Mouse (Mus musculus): ENCODE measurements around the gene Mpp5. TPM values are rescaled to one million over a fixed set of nuclear protein-coding genes. Genes with fewer than 3 reads are reported as not detected.
A peak's percentile ranks its signal among the peaks of the same experiment; 100 is the strongest.

The Mpp5 gene
- polyA plus RNA-seq, 1 experiment from 2014 or later, result 29.3 TPM

GRCm38 (mm10) chr12:78801836-78802235 is 53.1 kb downstream of the Mpp5 start:
- Histone ChIP-seq H3K36me3 (ENCODE audit: control insufficient read depth, insufficient read depth, low read length) (peaks cover 9% of the 10 kb centered on the region), H3K27me3 (ENCODE audit: control insufficient read depth, insufficient read depth, low read depth, low read length) (no peaks in the 10 kb centered on the region), H3K27ac (ENCODE audit: low read length) (no peak overlapping the region), H3K9me3 (ENCODE audit: control insufficient read depth, low read length) (no peaks in the 10 kb centered on the region), H3K4me2 (ENCODE audit: low read depth, low read length) (no peak overlapping the region), H3K4me1 (replicated peaks; ENCODE audit: control insufficient read depth, insufficient read depth, low read length) (no peaks in the 10 kb centered on the region), H3K4me3 (ENCODE audit: low read length) (no peak overlapping the region), H3K9ac (ENCODE audit: low read length) (no peak overlapping the region)
- no peak for ATAC-seq (ENCODE audit: low read depth)

DNA sequence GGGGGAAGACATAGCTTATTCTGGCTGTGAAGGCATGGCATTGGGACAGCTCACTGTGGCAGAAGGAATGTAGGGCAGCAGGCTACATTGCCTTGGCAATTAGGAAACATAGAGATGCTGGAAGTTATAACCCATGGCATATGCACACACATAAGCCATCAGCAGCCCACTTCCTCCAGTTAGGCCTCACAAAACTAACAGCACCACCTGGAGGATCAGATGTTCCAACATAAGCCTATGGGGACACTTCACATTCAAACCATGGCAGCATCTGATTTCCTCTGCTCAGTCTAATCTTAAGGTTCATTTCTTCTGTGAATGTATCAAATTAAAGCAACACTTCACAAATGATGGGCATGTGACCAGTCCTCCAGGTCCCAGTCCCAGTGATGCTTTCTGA is 65.7 kb downstream of the Mpp5 start:
- Histone ChIP-seq H3K9ac (ENCODE audit: low read length) (no peak overlapping the region), H3K4me3 (ENCODE audit: low read length) (no peak overlapping the region), H3K27ac (ENCODE audit: low read length) (no peak overlapping the region), H3K27me3 (ENCODE audit: control insufficient read depth, insufficient read depth, low read depth, low read length) (no peaks in the 10 kb centered on the region), H3K36me3 (ENCODE audit: control insufficient read depth, insufficient read depth, low read length) (peaks cover 2% of the 10 kb centered on the region; the same call in 1 of the 2 replicates), H3K4me2 (ENCODE audit: low read depth, low read length) (no peak overlapping the region), H3K4me1 (replicated peaks; ENCODE audit: control insufficient read depth, insufficient read depth, low read length) (no peaks in the 10 kb centered on the region), H3K9me3 (ENCODE audit: control insufficient read depth, low read length) (no peaks in the 10 kb centered on the region)
- no peak for ATAC-seq (ENCODE audit: low read depth)

GRCm38 (mm10) chr12:78834496-78834895 is 85.8 kb downstream of the Mpp5 start:
- Histone ChIP-seq H3K9ac (ENCODE audit: low read length) (no peak overlapping the region), H3K4me1 (replicated peaks; ENCODE audit: control insufficient read depth, insufficient read depth, low read length) (no peaks in the 10 kb centered on the region), H3K36me3 (ENCODE audit: control insufficient read depth, insufficient read depth, low read length) (peaks cover 19% of the 10 kb centered on the region), H3K27me3 (ENCODE audit: control insufficient read depth, insufficient read depth, low read depth, low read length) (no peaks in the 10 kb centered on the region), H3K9me3 (ENCODE audit: control insufficient read depth, low read length) (no peaks in the 10 kb centered on the region), H3K4me2 (ENCODE audit: low read depth, low read length) (no peak overlapping the region), H3K27ac (ENCODE audit: low read length) (no peak overlapping the region), H3K4me3 (ENCODE audit: low read length) (no peak overlapping the region)
- 83% methylated on average over 2 of the region's 2 CpGs for WGBS
- ATAC-seq (ENCODE audit: low read depth), result no peak

- WGBS, result 80% methylated on average over 4 of the region's 4 CpGs
- Histone ChIP-seq H3K4me3 (ENCODE audit: low read length) (no peak overlapping the region), H3K36me3 (ENCODE audit: control insufficient read depth, insufficient read depth, low read length) (peaks cover 28% of the 10 kb centered on the region), H3K9me3 (ENCODE audit: control insufficient read depth, low read length) (no peaks in the 10 kb centered on the region), H3K4me2 (ENCODE audit: low read depth, low read length) (no peak overlapping the region), H3K27me3 (ENCODE audit: control insufficient read depth, insufficient read depth, low read depth, low read length) (no peaks in the 10 kb centered on the region), H3K27ac (ENCODE audit: low read length) (no peak overlapping the region), H3K4me1 (replicated peaks; ENCODE audit: control insufficient read depth, insufficient read depth, low read length) (no peaks in the 10 kb centered on the region), H3K9ac (ENCODE audit: low read length) (no peak overlapping the region)
- no peak for ATAC-seq (ENCODE audit: low read depth)
Observed at GRCm38 (mm10) chr12:78839906-78840305, 91.2 kb downstream of the Mpp5 start.

- Histone ChIP-seq H3K4me1 (replicated peaks; ENCODE audit: control insufficient read depth, insufficient read depth, low read length) (no peaks in the 10 kb centered on the region), H3K36me3 (ENCODE audit: control insufficient read depth, insufficient read depth, low read length) (peaks cover 25% of the 10 kb centered on the region), H3K4me3 (ENCODE audit: low read length) (no peak overlapping the region), H3K27me3 (ENCODE audit: control insufficient read depth, insufficient read depth, low read depth, low read length) (no peaks in the 10 kb centered on the region), H3K4me2 (ENCODE audit: low read depth, low read length) (no peak overlapping the region), H3K9ac (ENCODE audit: low read length) (no peak overlapping the region), H3K27ac (ENCODE audit: low read length) (no peak overlapping the region), H3K9me3 (ENCODE audit: control insufficient read depth, low read length) (no peaks in the 10 kb centered on the region)
- ATAC-seq (ENCODE audit: low read depth), result no peak
- WGBS, result 76% methylated on average over 1 of the region's 1 CpGs
Observed at GRCm38 (mm10) chr12:78842429-78842828, 93.7 kb downstream of the Mpp5 start.

- no peaks in the 10 kb centered on the region for H3K9me3 ChIP-seq (ENCODE audit: control insufficient read depth, low read length)
- no peaks in the 10 kb centered on the region for H3K27me3 ChIP-seq (ENCODE audit: control insufficient read depth, insufficient read depth, low read depth, low read length)
- H3K36me3 ChIP-seq (ENCODE audit: control insufficient read depth, insufficient read depth, low read length), result peaks cover 10% of the 10 kb centered on the region
- H3K4me2 ChIP-seq (ENCODE audit: low read depth, low read length), result no peak overlapping the region
- H3K27ac ChIP-seq (ENCODE audit: low read length), result no peak overlapping the region
- WGBS, result 81% methylated on average over 4 of the region's 4 CpGs
- H3K4me3 ChIP-seq (ENCODE audit: low read length), result no peak overlapping the region
- no peak overlapping the region for H3K9ac ChIP-seq (ENCODE audit: low read length)
- H3K4me1 ChIP-seq (replicated peaks; ENCODE audit: control insufficient read depth, insufficient read depth, low read length), result no peaks in the 10 kb centered on the region
- ATAC-seq (ENCODE audit: low read depth), result no peak
Observed at GRCm38 (mm10) chr12:78848246-78848645, 99.5 kb downstream of the Mpp5 start.

GRCm38 (mm10) chr12:78860921-78861495 is 112.3 kb downstream of the Mpp5 start:
- Histone ChIP-seq H3K36me3 (ENCODE audit: control insufficient read depth, insufficient read depth, low read length) (peaks cover 2% of the 10 kb centered on the region; the same call in 1 of the 2 replicates), H3K9me3 (ENCODE audit: control insufficient read depth, low read length) (no peaks in the 10 kb centered on the region), H3K4me2 (ENCODE audit: low read depth, low read length) (peak overlapping the region; percentile 87), H3K27ac (ENCODE audit: low read length) (peak overlapping the region; percentile 72), H3K27me3 (ENCODE audit: control insufficient read depth, insufficient read depth, low read depth, low read length) (no peaks in the 10 kb centered on the region), H3K9ac (ENCODE audit: low read length) (peak overlapping the region; percentile 84), H3K4me3 (ENCODE audit: low read length) (peak overlapping the region; percentile 96), H3K4me1 (replicated peaks; ENCODE audit: control insufficient read depth, insufficient read depth, low read length) (peaks cover 18% of the 10 kb centered on the region)
- under 1% methylated on average over 30 of the region's 30 CpGs for WGBS
- no peak for ATAC-seq (ENCODE audit: low read depth)

GRCm38 (mm10) chr12:78861496-78862253 is 113.0 kb downstream of the Mpp5 start, which contains the start of the genes Atp6v1d and Eif2s1:
Gene Atp6v1d (minus strand): TSS chr12:78861638.
Gene Eif2s1 (plus strand): TSS chr12:78861819.
- Histone ChIP-seq H3K4me1 (replicated peaks; ENCODE audit: control insufficient read depth, insufficient read depth, low read length) (peaks cover 18% of the 10 kb centered on the region), H3K9me3 (ENCODE audit: control insufficient read depth, low read length) (no peaks in the 10 kb centered on the region), H3K4me2 (ENCODE audit: low read depth, low read length) (peak within 1 kb of the TSS; percentile 87), H3K27me3 (ENCODE audit: control insufficient read depth, insufficient read depth, low read depth, low read length) (no peaks in the 10 kb centered on the region), H3K36me3 (ENCODE audit: control insufficient read depth, insufficient read depth, low read length) (no peaks in the 10 kb centered on the region), H3K27ac (ENCODE audit: low read length) (peak within 1 kb of the TSS; percentile 72), H3K4me3 (ENCODE audit: low read length) (peak within 1 kb of the TSS; percentile 96), H3K9ac (ENCODE audit: low read length) (peak within 1 kb of the TSS; percentile 95)
- WGBS, result under 1% methylated on average over 55 of the region's 55 CpGs
- peak; percentile 100 for ATAC-seq (ENCODE audit: low read depth)

DNA sequence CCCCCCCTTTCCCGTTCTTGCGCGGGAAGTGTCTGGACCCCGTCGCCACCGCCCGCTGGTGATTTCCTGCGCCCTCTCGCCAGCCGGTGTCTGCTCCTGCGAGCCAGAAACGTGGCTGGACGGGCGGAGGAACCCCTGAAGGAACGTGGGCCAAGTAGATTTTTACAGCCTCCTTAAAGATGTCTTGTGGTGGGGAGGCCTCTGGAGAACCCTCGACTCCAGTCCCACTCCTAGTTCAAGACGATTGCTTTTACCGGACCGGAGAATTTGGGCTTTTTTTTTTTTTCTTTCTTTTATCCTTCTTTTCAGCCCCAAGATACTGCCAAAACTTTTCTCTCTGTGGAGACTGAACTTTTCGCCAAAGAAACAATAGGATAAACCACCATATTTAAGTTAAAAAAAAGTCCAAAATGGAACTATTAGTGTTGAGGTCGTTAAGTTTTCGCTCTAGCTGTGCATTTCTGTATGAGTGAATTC is 113.6 kb downstream of the Mpp5 start:
- Histone ChIP-seq H3K4me3 (ENCODE audit: low read length) (peak overlapping the region; percentile 96), H3K27ac (ENCODE audit: low read length) (peak overlapping the region; percentile 63), H3K36me3 (ENCODE audit: control insufficient read depth, insufficient read depth, low read length) (peaks cover 1% of the 10 kb centered on the region; the same call in 1 of the 2 replicates), H3K9ac (ENCODE audit: low read length) (peak overlapping the region; percentile 95), H3K9me3 (ENCODE audit: control insufficient read depth, low read length) (no peaks in the 10 kb centered on the region), H3K4me1 (replicated peaks; ENCODE audit: control insufficient read depth, insufficient read depth, low read length) (peaks cover 18% of the 10 kb centered on the region), H3K4me2 (ENCODE audit: low read depth, low read length) (peak overlapping the region; percentile 81), H3K27me3 (ENCODE audit: control insufficient read depth, insufficient read depth, low read depth, low read length) (no peaks in the 10 kb centered on the region)
- peak; percentile 49; the same call in 1 of the 2 replicates for ATAC-seq (ENCODE audit: low read depth)
- WGBS, result 0% methylated on average over 22 of the region's 22 CpGs

Measured in lung, embryonic 16.5 days (tissue).